Mouse (Mus musculus): ENCODE measurements around the gene Olfr1513.
"Not testable (repeated sequence)": the region's sequence is repeated elsewhere in the genome, so short reads cannot be mapped to it uniquely, and the experiment has no call there.

The Olfr1513 gene

DNA sequence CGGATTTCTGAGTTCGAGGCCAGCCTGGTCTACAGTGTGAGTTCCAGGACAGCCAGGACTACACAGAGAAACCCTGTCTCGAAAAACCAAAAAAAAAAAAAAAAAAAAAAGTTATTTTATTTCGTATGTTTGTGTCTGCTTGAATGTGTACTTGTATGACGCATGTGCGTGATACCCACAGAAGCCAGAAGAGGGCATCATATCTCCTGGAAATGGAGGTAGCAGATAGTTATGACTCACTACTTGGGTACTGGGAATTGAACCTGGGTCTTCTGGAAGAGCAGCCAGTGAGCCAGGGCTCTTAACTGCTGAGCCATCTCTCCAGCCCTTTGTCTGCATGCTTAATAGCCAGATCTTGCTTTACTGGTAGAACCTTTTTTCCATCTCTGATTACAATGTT lies 45.9 kb downstream of the Olfr1513 start:
- DNase-seq = peak; percentile 54

- DNase-seq = no peak
Measured at GRCm38 (mm10) chr14:52306100-52306499, 50.1 kb downstream of the Olfr1513 start.

DNA sequence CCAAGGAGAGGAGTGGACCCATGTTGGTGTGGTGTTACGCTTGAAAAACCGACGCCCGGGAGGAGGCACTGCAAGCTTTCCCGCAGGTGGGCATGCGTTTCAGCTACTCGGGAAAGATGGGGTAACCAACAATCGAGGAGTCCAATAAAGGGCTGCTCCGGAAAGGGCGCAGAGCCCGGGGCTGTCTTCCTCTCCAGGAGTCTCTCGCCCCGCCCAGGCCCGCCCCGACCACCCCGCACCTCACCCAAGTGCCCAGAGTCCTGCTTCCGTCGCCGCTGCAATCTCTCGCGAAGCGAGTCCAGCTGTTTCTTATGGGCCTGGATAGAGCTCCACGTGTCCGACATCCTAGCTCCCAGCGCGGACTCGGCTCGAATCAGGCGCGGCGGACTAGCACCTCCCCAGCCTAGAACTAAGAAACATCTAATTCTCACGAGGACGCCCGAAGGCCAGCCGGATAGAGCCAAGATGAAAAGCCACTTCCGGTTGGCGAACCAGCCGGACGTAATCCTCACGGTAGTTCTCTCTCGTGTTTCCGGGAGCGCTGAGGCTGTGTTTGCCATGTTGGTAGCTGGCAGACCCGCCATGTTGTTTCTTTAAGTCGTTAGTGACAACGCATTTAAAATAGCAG lies 51.5 kb downstream of the Olfr1513 start, which contains the start of gene Mettl3:
TSS of gene Mettl3 (minus strand) at position 485 of the 628 bp plus-strand sequence.
- DNase-seq = peak; percentile 92

DNA sequence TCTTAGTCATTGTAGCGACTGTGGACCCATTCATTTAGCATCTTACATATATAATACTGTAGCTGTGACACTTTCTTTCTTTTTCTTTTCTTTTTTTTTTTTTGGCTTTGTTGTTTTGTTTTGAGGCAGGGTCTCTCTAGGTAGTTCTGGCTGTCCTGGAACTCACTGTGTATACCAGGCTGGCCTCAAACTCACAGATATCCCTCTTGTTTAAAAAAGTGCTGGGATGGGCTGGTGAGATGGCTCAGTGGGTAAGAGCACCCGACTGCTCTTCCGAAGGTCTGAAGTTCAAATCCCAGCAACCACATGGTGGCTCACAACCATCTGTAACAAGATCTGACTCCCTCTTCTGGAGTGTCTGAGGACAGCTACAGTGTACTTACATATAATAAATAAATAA lies 52.7 kb downstream of the Olfr1513 start:
- not testable (repeated sequence) for DNase-seq

All from cerebellum, adult 9-10 months (tissue).